Mouse (Mus musculus): Measurements from ENCODE around the gene Fen1.

DNA sequence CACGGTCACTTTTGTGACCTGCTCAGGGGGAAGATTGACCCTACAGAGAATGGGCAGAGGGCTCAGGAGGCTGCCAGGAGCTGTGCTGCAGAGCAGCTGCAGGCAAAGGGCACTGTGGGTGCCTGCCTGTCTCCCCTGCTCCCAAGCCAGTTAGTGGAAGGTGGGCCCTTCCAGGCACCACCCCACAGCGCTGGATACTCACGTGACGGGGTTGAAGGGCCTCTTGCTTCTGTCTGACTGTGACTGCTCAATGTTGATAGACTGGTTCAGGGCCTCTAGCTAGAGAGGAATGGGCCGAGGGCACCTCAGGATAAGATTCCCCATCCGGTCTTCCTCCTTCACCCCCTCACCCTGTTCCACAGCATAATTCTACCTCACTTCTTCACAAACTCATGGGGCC, 15.6 kb upstream of the Fen1 start:
- no peak for TF ChIP-seq CTCF (IDR thresholded peaks at IDR 0.05; ENCODE audit: low read depth, low read length)
- no peak for TF ChIP-seq POLR2A (IDR thresholded peaks at IDR 0.05; ENCODE audit: borderline replicate concordance, low read depth, low read length)

All from bone marrow macrophage, adult 2 months (primary cell).